Comparison of ENCODE assay signal across 9 mouse cellular contexts in genomic region chr7:34606729-34607128, GRCm38 (mm10). TPM values are rescaled to one million over a fixed set of nuclear protein-coding genes. Genes with fewer than 3 reads are reported as not detected.
A peak's percentile ranks its signal among the peaks of the same experiment; 100 is the strongest.
DNase-seq lines count a peak whose midpoint lies in the region; ATAC-seq lines count a peak whose summit lies in the region.
"Had no signal": no experiment of that assay in that cellular context is flagged by ENCODE, and none has a peak within 500 bp of the region (broad histone marks: within the 10 kb centered on the region; RNA-seq: fewer than 3 reads in every experiment).

No protein-coding gene starts in this region.

- peak overlapping the region; percentile 77 for H3K27ac ChIP-seq in forebrain, embryonic 14.5 days (ENCODE audit: low read depth, low read length)
- H3K27ac ChIP-seq in limb, embryonic 12.5 days, result peak overlapping the region; percentile 95
- H3K27ac ChIP-seq: gastrocnemius, adult 2 months had no signal

- peaks cover 12% of the 10 kb centered on the region for H3K4me1 ChIP-seq in forebrain, embryonic 14.5 days (ENCODE audit: control insufficient read depth, insufficient read depth, low read length)
- peaks cover 58% of the 10 kb centered on the region for H3K4me1 ChIP-seq in limb, embryonic 12.5 days (replicated peaks)

- WGBS in forebrain, embryonic 14.5 days, result 5% methylated on average over 11 of the region's 11 CpGs
- 7% methylated on average over 11 of the region's 11 CpGs for WGBS in limb, embryonic 12.5 days

- H3K27me3 ChIP-seq in forebrain, embryonic 14.5 days (replicated peaks; ENCODE audit: control insufficient read depth, insufficient read depth, low read length), result no peaks in the 10 kb centered on the region
- H3K27me3 ChIP-seq in limb, embryonic 12.5 days, result no peaks in the 10 kb centered on the region

- ATAC-seq in forebrain, embryonic 14.5 days, result peak; percentile 86
- no peak for ATAC-seq in limb, embryonic 12.5 days (ENCODE audit: insufficient number of reproducible peaks, insufficient read depth, low FRiP score, low TSS enrichment, low read depth)
- no peak for ATAC-seq in monocyte, adult 5-6 weeks (replicated peaks; ENCODE audit: insufficient number of reproducible peaks, low FRiP score, low TSS enrichment, poor library complexity, severe bottlenecking)
- no peak for ATAC-seq in frontal cortex, adult (ENCODE audit: low TSS enrichment)

- H3K9me3 ChIP-seq in forebrain, embryonic 14.5 days (replicated peaks; ENCODE audit: control insufficient read depth, low read length), result no peaks in the 10 kb centered on the region
- H3K9me3 ChIP-seq in limb, embryonic 12.5 days, result no peaks in the 10 kb centered on the region

- H3K9ac ChIP-seq in forebrain, embryonic 14.5 days (ENCODE audit: low read length), result no peak overlapping the region
- H3K9ac ChIP-seq in limb, embryonic 12.5 days (replicated peaks), result no peak overlapping the region

- H3K4me3 ChIP-seq in forebrain, embryonic 14.5 days (ENCODE audit: low read depth, low read length), result no peak overlapping the region
- H3K4me3 ChIP-seq in limb, embryonic 12.5 days (replicated peaks), result no peak overlapping the region

- no peaks in the 10 kb centered on the region for H3K36me3 ChIP-seq in forebrain, embryonic 14.5 days (ENCODE audit: control insufficient read depth, insufficient read depth, low read length)
- no peaks in the 10 kb centered on the region for H3K36me3 ChIP-seq in limb, embryonic 12.5 days

- H3K4me2 ChIP-seq in forebrain, embryonic 14.5 days (ENCODE audit: low read length), result peak overlapping the region; percentile 41
- H3K4me2 ChIP-seq in limb, embryonic 12.5 days, result peak overlapping the region; percentile 42

- peak; percentile 76 to 86 for DNase-seq in cerebellum, postnatal 14 days
- no peak for DNase-seq in cerebellum, adult 11 months
- DNase-seq in MN1 (ENCODE audit: low spot score), result peak; percentile 72
- DNase-seq in forebrain, embryonic 14.5 days (ENCODE audit: low spot score), result peak; percentile 88
- DNase-seq in thymus, postnatal 4 days, result no peak
- DNase-seq: gastrocnemius, adult 2 months had no signal

RNA-seq across cellular contexts. Expression of gene Kctd15, which starts 49.8 kb away (rescaled TPM):
- 13.9 and 16.0 TPM in 2 replicates for polyA plus RNA-seq in forebrain, embryonic 14.5 days (2014; fragmentation: Nextera tagmentation; extraction: Ambion mirVana)
- polyA plus RNA-seq in limb, embryonic 12.5 days (2016; fragmentation: Nextera tagmentation; extraction: Ambion mirVana), result 63.8 and 66.6 TPM in 2 replicates
- total RNA-seq in monocyte, adult 5-6 weeks (2017), result 0.48 to 1.8 TPM (median 1.1 TPM) in 3 replicates

Comparison
In these comparisons a context has a peak if more than half of its experiments do, and no peak if none do; other contexts are left out.
1. DNase-seq: peak in cerebellum, postnatal 14 days (2 of 2), MN1 (single experiment) and forebrain, embryonic 14.5 days (single experiment); none in cerebellum, adult 11 months (single experiment) and thymus, postnatal 4 days (single experiment).